Mouse (Mus musculus): Measurements from ENCODE around the gene Hspb7.

Hspb7 gene

GRCm38 (mm10) chr4:141451251-141451650 lies 30.7 kb downstream of the Hspb7 start:
- no peak for DNase-seq

- no peak for DNase-seq
Measured at GRCm38 (mm10) chr4:141451916-141452450, 31.4 kb downstream of the Hspb7 start.

- DNase-seq = no peak
Measured at GRCm38 (mm10) chr4:141454581-141455350, 34.2 kb downstream of the Hspb7 start.

DNA sequence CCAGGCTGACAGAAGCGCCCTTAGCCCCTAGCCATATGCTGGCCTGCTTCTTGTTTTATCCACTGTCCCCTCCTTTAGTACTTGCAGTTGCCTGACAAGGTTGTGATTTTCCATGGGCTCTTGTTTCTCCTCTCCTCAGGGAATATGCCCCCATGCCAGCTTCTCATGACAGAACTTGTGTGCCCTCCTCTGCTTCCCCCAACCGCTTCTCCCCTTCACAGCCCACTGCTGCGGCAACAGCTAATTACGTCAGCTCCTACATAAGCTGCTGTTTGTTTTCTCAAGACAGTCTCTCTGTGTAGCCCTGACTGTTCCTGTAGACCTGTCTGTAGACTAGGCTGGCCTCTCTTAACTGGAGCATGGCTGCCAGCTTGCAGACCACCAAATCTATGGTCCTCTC lies 34.9 kb downstream of the Hspb7 start:
- DNase-seq = no peak

DNA sequence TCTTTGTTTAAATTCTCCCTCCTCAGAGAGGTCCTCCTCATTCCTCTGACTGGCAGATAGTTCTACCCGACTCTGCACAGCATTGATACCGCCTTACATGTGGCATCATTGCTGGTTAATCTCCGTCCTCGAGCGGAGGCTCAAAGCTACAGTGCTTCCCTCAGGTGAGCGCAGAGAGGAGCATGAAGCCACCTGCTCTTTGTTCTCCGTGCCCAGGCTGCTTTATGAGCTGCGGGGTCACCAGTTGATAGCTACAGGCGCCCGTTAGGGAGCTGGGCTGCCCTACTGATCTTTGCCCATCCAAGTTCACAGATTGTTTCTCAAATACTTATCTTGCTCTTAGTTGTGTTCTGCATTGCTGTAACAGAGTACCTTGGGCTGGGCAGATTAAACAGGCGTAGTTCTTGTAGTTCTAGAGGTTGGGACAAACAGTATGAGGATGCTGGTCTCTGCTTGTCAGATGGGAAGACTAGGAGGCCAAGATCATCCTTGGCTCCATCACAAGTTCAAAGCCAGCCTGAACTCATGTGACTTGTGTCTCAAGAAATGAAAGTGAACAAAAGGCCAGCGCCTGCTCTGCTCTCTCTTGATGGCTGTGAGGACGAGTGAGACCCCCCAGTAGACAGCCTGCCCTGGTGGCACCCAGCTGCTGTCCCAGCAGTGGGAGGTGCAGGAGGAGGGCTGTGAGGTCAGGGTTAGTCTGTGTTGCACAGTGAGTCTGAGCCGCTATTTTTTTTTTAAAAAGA lies 35.8 kb downstream of the Hspb7 start:
- DNase-seq = no peak

- DNase-seq = no peak
Measured at GRCm38 (mm10) chr4:141458236-141458635, 37.7 kb downstream of the Hspb7 start.

GRCm38 (mm10) chr4:141458888-141459287 lies 38.3 kb downstream of the Hspb7 start:
- DNase-seq = no peak

- no peak for DNase-seq
Measured at GRCm38 (mm10) chr4:141459766-141460165, 39.2 kb downstream of the Hspb7 start.

GRCm38 (mm10) chr4:141460481-141460880 lies 39.9 kb downstream of the Hspb7 start:
- no peak for DNase-seq

- DNase-seq = no peak
Measured at GRCm38 (mm10) chr4:141461088-141461487, 40.5 kb downstream of the Hspb7 start.

GRCm38 (mm10) chr4:141461576-141461975 lies 41.0 kb downstream of the Hspb7 start:
- DNase-seq = no peak

GRCm38 (mm10) chr4:141463472-141463871 lies 42.9 kb downstream of the Hspb7 start:
- DNase-seq = no peak

- DNase-seq = no peak
Measured at GRCm38 (mm10) chr4:141464722-141465121, 44.1 kb downstream of the Hspb7 start.

- DNase-seq = no peak
Measured at GRCm38 (mm10) chr4:141465512-141466288, 45.1 kb downstream of the Hspb7 start.

DNA sequence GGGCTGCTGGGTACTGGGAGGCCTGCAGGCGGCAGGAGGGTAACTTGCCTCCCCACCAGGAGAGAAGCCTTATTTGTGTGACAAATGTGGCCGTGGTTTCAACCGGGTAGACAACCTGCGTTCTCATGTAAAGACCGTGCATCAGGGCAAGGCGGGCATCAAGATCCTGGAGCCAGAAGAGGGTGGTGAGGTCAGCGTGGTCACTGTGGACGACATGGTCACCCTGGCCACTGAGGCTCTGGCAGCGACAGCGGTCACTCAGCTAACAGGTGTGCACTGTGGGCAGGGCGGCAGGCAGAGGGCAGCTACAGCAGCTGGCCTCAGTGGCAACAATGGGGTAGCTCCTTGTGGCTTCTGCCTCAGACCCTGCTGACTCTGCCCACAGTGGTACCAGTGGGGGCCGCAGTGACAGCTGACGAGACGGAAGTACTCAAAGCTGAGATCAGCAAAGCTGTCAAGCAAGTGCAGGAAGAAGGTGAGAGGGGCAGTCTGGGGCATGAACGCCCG lies 45.8 kb downstream of the Hspb7 start:
- no peak for DNase-seq

- no peak for DNase-seq
Measured at GRCm38 (mm10) chr4:141466844-141467580, 46.4 kb downstream of the Hspb7 start.

- no peak for DNase-seq
Measured at GRCm38 (mm10) chr4:141467581-141467927, 47.0 kb downstream of the Hspb7 start.

- no peak for DNase-seq
Measured at GRCm38 (mm10) chr4:141468576-141468975, 48.0 kb downstream of the Hspb7 start.

GRCm38 (mm10) chr4:141469343-141469742 lies 48.8 kb downstream of the Hspb7 start:
- DNase-seq = no peak

DNA sequence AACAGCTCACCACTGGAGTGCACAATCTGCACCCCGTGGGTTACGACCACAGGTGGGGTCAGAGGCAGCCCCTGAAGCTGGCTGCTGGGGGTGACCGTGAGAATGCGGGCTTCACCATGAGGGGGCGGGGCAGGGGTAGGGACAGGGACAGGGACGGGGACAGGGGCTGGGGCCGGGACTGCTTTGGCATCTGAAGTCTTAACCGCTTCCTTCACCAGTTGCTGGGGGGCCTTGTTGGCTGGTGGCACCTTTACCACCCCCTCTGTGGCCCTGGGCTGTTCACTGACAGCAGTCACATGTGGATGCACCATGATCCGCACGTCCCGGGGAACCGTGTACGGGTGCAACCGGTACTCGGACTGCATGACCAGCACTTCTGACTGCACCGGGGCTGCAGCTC lies 50.9 kb downstream of the Hspb7 start:
- DNase-seq = no peak

GRCm38 (mm10) chr4:141472641-141473321 lies 52.2 kb downstream of the Hspb7 start:
- no peak for DNase-seq

DNA sequence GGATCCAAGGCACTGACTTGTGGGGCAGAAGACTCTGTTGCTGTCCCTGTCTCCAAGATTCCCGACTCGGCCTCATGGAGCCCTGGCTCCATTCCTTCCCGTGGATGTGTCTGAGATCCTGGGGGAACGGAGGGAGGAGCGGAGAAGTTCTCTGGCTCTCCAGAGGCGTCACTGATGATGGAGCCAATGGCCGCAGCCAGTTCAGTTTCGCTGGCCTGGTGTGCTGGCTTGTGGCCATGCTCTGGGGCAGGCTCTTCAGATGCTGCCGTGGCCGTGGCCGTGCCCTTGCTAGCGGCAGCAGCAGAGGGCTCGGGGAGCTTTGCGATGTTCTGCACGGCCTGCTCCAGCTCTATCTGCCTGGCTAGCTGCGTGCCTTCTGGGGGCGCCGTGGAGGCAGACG lies 53.9 kb downstream of the Hspb7 start:
- DNase-seq = no peak
